Mouse (Mus musculus) cerebellum, adult 11 months (tissue): ENCODE data around the gene Fam163b.

Experiments
- DNase-seq: peaks from one replicate; pipeline ENCODE4 v3.0.0; 2022

Gene Fam163b

DNA sequence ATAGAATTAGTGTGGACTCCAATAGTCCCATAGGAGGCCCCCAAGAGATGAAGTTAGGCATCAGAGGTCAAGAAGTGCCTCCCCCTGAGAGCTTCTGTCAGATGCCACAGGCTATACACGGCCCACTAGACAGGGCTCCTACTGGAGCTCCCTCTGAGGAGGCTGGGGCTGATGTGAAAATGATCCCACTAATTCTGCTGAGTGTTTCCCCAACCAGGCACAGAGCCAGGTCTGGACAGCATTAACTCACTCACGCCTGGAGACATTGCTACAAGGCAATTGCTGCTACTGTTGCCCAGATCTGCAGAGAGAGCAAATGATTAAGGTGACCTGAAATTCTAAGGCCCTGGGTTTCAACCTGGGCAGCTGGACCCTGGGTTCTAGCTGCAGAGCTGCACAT, 56.5 kb downstream of the Fam163b start:
- no peak for DNase-seq

DNA sequence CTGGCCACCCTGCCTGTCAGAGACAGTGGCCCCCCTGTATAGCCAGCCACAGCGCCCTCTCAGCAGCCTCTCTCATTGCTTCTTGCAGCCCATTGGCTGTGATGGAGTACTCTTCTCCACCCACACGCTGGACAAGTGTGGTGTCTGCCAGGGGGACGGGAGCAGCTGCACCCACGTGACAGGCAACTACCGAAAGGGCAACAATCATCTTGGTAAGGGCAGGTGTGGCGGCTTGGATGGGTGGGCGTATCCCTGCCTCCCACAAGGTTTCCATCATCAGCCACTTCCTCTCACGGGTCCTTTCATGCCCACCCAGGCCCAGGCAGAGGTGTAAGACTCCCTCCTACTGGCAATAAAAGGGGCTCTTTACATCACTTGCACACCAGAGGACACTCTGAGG, 57.3 kb downstream of the Fam163b start:
- DNase-seq, result no peak

DNA sequence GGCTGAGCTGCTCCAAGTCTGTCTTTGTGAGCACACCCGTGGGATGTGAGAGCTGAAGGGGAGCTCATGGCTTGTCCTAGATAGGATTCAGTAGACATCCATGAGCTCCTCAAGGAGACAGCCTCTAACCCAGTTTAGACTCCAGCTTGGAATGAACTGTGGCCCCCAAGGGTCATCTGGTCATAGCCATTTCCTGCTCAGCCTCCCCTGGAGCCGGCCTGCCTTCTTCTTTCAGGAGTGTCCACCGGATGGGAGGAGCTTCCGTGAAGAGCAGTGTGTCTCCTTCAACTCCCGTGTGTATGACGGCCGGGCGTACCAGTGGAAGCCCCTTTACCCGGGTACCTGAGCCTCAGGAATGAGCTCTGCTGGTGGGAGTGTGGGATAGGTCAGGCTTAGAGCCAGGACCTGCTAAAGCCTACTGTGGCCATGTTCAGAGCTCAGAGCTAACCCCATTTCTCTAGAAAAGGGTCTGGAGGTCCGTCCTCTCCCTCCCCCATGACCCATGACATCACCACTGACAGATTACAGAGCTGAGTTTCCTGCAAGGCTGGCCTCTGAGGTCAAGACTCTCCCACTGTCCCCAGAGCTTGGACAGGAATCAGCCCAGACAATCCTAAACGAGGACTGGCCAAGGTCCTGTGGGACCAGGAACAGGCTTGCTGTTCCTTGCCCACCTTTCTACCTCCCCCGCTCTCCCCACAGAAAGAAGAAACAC, 58.4 kb downstream of the Fam163b start:
- no peak for DNase-seq

DNA sequence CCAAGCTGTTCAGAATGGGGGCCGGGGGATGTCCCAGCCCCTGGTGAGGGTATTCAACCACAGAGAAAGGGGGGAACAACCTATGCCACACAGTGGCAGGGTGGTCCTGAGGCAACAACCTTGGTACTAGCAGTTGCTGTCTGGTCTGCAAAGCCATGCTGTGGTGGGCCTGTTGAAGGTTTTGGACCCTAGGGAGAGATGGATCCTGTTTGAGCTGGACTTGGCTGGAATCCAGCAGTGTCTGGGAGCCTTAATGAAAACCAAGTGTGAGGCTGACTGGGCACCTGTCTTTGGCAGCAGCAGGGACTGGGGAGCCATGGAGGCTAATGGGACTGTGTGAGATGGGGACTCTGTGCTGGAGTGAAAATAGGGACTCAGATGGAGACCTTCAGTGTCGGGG, 62.6 kb downstream of the Fam163b start:
- no peak for DNase-seq

DNA sequence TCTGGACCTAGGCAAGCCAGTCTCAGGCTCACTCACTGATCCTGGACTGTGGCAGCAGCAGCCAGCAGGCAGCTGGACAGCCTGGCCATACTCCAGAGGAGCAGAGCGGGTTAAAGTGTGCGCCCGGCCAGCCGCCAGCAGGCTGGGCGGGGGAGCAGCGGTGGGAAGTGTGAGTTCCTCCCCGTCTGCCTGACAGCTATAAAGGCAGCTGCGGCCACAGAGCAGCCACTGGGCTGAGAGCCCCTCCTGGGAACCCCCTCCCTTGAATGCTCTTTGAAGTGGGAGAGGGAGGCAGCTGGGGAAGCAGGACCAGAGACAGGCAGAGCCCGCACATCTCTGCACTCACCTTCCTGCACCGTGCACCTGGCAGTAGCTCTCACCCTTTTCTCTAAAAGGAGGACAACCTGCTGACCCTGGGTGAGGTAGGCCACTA, 63.1 kb downstream of the Fam163b start, which contains the start of gene Adamtsl2:
Gene Adamtsl2 (plus strand): TSS at position 228 of the 433 bp plus-strand sequence.
- peak; percentile 14 for DNase-seq

DNA sequence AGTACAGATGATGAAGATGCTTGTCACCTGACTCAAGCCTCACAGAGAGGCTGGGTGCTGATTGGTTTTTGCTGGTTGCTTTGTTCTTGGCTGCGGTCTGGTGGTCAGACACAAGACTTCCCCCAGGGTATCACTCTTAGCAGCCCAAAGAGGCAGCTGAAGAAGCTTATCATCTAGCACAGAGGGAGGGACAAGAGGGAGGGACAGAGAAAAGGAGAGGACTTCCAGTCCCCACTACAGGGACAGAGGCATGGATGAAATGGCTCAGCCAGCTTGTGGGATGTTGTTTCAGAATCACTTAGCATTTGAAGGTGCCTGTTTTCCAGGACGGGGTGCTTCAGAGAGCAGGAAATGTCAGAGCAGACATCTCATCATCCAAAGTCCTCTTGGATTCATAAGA, 64.0 kb downstream of the Fam163b start:
- DNase-seq, result no peak

DNA sequence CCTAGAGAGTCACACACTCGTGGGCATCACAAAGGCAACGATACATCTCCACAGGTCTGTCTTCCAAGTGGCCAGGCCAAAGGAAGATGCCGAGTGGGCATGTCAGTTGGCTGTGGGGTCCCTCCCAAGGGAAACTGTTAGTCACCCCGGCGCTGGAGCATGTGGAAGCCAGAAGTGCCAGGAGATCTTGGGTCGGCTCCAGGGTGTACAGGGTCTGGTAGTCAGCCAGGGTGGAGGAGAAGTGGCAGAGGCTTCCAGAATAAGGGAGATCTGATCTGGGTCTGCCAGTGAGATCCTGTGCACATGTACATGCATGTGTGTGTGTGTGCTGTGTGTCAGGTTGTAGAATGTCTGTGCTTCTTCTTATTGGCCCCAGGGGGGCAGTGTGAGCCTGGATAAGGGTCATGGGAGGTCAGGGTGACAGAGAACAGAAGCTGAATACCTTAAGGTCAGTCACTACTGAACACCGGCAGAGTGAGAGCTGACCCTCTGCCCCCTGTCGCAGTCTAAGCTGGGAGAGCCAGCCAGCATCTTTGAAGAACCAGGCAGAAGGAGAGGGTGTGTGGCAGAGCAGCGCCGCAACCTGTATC, 64.5 kb downstream of the Fam163b start:
- no peak for DNase-seq

DNA sequence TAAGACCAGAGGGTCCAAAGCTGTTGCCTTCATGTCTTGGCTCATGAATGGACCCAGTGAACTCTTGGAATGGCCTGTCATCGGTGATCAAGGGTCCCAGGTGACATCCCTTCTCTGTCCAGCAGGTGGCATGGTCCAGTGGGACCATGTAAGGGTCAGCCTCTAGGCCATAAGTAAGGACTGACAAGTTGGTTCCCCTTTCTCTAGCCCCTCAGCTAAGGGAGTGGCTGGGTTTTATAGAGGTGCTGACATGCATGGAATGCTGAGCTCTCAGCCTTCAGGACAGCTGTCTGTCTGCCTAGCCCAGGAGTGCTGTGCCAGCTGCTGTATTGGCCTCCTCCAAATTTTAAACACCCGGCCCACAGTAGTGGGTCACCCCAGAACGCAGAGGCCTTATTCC, 66.8 kb downstream of the Fam163b start:
- peak; percentile 43 for DNase-seq

DNA sequence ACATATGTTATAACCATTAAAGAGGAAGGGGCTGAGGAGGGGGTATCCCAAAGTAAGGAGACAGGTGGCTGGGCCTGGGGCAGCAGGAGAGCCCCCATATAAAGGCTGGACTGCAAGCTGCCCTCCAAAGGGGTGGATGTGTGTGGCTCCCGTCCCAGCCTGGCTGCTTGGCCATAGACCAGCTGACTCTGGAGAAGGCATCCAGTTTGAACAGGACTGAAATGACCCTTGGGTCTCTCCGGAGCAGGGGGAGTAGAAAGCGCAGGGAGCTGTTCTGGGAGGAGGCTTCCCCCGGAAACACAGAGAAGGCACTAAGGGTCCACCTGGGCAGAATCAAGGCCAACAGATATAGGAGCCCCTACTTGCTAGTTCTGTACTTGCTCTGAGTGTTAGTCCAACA, 67.5 kb downstream of the Fam163b start:
- DNase-seq, result no peak

DNA sequence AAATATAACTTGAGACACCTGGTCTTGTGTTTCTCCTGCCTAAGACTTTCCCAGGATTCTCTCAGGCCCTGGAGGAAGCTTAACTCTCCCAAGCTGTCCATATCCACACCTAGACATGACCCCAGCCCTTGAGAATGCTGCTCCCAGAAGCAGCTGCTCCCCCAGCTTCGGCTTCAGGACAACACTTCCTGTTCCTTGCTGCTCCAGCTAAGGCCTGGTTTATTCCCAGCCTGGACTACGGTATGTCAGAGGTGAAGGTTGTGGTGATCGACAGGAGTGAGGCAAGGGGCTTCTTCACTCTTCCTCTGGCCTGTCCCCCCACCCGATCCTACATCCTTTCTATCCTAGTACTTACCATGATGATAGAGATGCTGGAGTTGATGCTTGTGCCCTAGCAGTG, 68.9 kb downstream of the Fam163b start:
- DNase-seq, result no peak

DNA sequence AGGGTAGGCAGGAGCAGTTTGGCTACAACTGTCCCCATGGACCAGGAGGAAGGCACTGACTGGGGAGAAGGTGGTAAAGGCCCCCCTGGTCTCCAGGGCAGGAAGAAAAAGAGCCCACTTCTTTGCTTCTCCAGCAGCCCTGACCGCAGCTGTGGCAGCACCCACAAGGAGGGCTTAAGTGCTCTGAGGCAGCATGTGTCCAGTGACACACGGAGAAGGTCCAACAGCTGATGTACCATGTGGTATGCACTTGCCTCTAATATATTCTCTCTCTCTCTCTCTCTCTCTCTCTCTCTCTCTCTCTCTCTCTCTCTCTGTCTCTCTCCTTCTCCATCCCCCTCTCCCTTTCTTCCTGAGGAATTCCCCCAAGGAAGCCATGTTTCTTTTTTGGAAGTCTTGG, 70.3 kb downstream of the Fam163b start, which contains the start of gene Mymk:
Gene Mymk (minus strand): TSS at position 202 of the 400 bp plus-strand sequence.
- DNase-seq, result no peak

DNA sequence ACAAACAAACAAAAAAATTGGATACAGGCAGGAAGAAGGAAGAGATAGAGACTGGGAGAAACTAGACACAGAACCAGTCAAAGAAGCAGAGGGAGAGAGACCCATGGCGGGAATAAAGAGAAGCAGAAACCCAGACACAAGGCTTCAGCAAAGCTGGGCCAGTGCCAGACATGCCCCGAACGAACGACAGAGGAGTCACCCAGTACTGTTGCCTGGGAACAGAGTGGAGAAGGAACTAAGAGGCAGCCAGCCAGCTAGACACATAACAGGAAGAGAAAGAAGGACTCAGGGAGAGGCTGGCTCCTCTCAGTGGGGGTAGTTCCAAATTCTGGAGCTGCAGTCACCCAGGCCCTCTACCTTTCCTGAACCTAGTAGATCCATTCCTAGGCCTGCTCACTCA, 71.2 kb downstream of the Fam163b start:
- no peak for DNase-seq

DNA sequence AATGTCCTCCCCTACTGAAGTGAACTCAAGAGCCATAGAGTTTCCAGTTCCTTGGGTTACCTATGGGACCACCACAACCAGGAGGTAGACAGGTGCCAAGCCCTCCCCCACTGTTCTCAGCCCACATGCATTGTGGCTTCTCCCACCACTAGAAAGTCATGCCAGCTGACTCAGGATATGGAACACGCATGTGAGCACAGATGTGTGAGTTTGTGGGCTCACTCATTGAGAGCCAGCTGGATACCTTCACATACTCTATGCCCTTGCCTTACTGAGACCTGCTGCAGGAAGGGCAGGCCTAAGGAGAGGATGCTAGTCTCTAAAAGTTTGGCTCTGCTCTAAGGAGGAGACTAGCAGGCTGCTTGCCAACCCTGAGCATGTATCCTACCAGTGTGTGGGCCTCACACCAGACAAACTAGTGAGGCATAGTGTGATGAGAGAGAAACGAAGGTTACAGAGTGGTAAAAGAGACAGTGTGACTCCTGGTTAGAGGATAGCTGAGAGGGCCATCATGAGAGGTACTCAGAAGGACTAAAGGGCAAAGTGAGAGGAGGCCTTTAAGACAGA, 72.0 kb downstream of the Fam163b start:
- no peak for DNase-seq

DNA sequence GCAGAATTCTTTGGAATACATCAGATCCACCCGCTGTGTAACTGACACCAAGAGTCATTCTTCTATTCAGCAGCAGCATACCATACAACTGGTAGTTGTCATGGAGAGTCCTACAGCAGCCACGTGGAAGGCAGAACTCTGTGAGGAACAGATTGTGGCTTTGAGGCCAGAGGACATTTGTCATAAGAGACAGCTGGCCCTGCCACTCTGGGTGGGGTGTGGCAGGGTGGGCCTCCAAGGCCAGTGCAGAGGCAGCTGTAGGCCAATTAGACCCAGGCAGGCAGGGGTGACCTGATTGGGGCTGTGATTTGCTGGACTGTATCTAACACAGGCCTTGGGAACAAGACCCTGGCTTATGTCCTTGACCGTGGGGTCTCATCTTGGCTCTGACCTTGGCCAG, 72.6 kb downstream of the Fam163b start:
- no peak for DNase-seq

DNA sequence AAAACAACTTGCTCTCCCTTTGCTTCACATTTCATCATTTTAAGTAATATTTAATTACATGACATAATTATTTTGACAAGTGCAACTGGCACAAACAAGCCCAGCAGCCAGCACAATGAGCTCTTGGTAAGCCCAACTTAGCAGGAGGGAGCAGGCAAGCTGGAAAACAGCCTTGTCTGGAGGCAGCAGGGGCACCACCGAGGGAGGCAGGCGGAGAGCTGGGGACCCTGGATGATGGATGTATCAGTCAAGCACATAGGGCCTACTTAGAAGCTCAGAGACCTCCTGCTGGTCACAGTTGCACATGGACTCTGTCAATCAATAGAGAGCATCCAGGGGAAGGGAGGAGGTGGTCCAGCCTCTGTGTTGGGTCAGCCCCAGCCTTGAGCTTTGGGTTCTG, 74.3 kb downstream of the Fam163b start:
- DNase-seq, result no peak

DNA sequence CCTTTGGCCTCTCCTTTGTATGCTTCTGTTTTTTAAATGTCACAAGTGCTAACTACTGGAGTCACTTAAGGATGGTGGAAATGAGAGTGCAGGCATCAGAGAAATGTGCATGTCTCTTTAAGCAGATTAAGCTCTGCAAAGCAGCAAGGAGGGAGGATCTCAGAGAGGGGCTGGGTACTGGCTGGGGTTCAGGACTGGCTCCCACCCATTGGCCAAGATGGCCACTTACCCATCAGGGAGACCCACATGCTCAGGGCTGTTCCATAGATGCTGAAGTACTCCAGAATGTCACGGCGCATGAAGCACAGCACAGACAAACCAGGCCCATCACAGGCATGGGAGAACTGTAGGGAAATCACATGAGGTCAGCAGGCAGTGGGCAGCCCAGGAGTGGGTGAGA, 75.2 kb downstream of the Fam163b start:
- DNase-seq, result no peak
